Mouse (Mus musculus): ENCODE data around the gene Atp6ap2.

- TF ChIP-seq REST (IDR thresholded peaks at IDR 0.05; ENCODE audit: insufficient read depth, insufficient read length) (no peak), E2F4 (IDR thresholded peaks at IDR 0.05; ENCODE audit: insufficient read depth) (no peak), POLR2A (IDR thresholded peaks at IDR 0.05; ENCODE audit: insufficient read length, low read depth) (no peak), MAX (IDR thresholded peaks at IDR 0.05; ENCODE audit: low read depth) (no peak), POLR2AphosphoS2 (IDR thresholded peaks at IDR 0.05; ENCODE audit: insufficient read length, low read depth) (no peak), USF1 (IDR thresholded peaks at IDR 0.05; ENCODE audit: low read depth) (no peak), TCF12 (IDR thresholded peaks at IDR 0.05; ENCODE audit: insufficient read depth, poor library complexity, severe bottlenecking) (no peak), CEBPB (IDR thresholded peaks at IDR 0.05; ENCODE audit: insufficient read depth, poor library complexity, severe bottlenecking) (no peak), TCF3 (IDR thresholded peaks at IDR 0.05; ENCODE audit: insufficient read length, low read depth) (no peak), MYOD1 (IDR thresholded peaks at IDR 0.05; ENCODE audit: control insufficient read depth in 1 of 3, insufficient read length in 2 of 3, low read depth in 2 of 3) (no peak), MYOG (IDR thresholded peaks at IDR 0.05; ENCODE audit: control insufficient read depth in 1 of 3, insufficient read depth in 1 of 3, insufficient read length in 2 of 3, low read depth in 2 of 3) (no peak), SRF (IDR thresholded peaks at IDR 0.05; ENCODE audit: control insufficient read depth, insufficient read length, low read depth) (no peak)
Observed at GRCm38 (mm10) chrX:12571407-12571806, 16.2 kb upstream of the Atp6ap2 start.

All from myocyte (in vitro differentiated cells).